ENCODE assay signal across 18 mouse cellular contexts in genomic region chr2:102730788-102731187, GRCm38 (mm10).
DNase-seq lines count a peak whose midpoint lies in the region; ATAC-seq and TF ChIP-seq lines count a peak whose summit lies in the region.
"Had no signal": no experiment of that assay in that cellular context is flagged by ENCODE, and none has a peak within 500 bp of the region (broad histone marks: within the 10 kb centered on the region; RNA-seq: fewer than 3 reads in every experiment).

No protein-coding gene starts in this region.

- H3K4me1 ChIP-seq in forebrain, embryonic 11.5 days (replicated peaks; ENCODE audit: control insufficient read depth, insufficient read depth, low read length) = 0 out of 2 replicates have a peak, but pooled peaks cover 3% of the 10 kb centered on the region
- peaks cover 35% of the 10 kb centered on the region for H3K4me1 ChIP-seq in limb, embryonic 10.5 days
- H3K4me1 ChIP-seq in lung, adult 2 months (ENCODE audit: control insufficient read depth, insufficient read depth, low read length) = no peaks in the 10 kb centered on the region

- peak; percentile 74 for DNase-seq in brain, embryonic 14.5 days (ENCODE audit: low read depth)
- peak; percentile 29 for DNase-seq in embryo, embryonic 11 days
- DNase-seq in forebrain, embryonic 11.5 days (ENCODE audit: low spot score) = peak; percentile 30
- DNase-seq in limb, embryonic 10.5 days (ENCODE audit: low spot score) = peak; percentile 53
- no peak for DNase-seq in spleen, postnatal 14 days (ENCODE audit: low spot score in 2 of 2)
- no peak for DNase-seq in lung, adult 2 months
- no peak for DNase-seq in gastrocnemius, postnatal 10 days
- DNase-seq: cerebellum, postnatal 10 days; heart, postnatal 4 days; kidney, adult 8-10 months; layer of hippocampus, postnatal 36 days; liver, embryonic 13.5 days; retina, postnatal 1 day had no signal

- H3K4me3 ChIP-seq in forebrain, embryonic 11.5 days (ENCODE audit: low read depth, low read length) = no peak overlapping the region
- H3K4me3 ChIP-seq in limb, embryonic 10.5 days = no peak overlapping the region
- H3K4me3 ChIP-seq in lung, adult 2 months (replicated peaks; ENCODE audit: extremely low read depth, low read depth, low read length) = no peak overlapping the region
- H3K4me3 ChIP-seq: heart, embryonic 13.5 days; liver, embryonic 13.5 days; myocyte had no signal

- no peak overlapping the region for H3K9ac ChIP-seq in forebrain, embryonic 11.5 days (ENCODE audit: low read length)
- H3K9ac ChIP-seq: heart, embryonic 13.5 days; liver, embryonic 13.5 days had no signal

- no peak for ATAC-seq in forebrain, embryonic 11.5 days (replicated peaks; ENCODE audit: low FRiP score)
- ATAC-seq in megakaryocyte, adult 5-6 weeks (ENCODE audit: poor library complexity, severe bottlenecking) = no peak
- ATAC-seq: activated CD4-positive, CD25-positive, alpha-beta regulatory T cell, adult 4 months; Patski had no signal

- no peaks in the 10 kb centered on the region for H3K36me3 ChIP-seq in forebrain, embryonic 11.5 days (ENCODE audit: control insufficient read depth, insufficient read depth, low read length)
- H3K36me3 ChIP-seq in limb, embryonic 10.5 days = no peaks in the 10 kb centered on the region
- H3K36me3 ChIP-seq: heart, embryonic 13.5 days; liver, embryonic 13.5 days had no signal

- WGBS in forebrain, embryonic 11.5 days = 67% methylated on average over 8 of the region's 8 CpGs
- WGBS in limb, embryonic 10.5 days = 30% methylated on average over 8 of the region's 8 CpGs
- WGBS in lung, adult 2 months = 83% methylated on average over 8 of the region's 8 CpGs

- no peak for TF ChIP-seq CTCF in brain, embryonic 14.5 days (IDR thresholded peaks at IDR 0.05; ENCODE audit: borderline replicate concordance, extremely low read depth, insufficient read depth, insufficient read length)
- no peak for TF ChIP-seq CTCF in lung, adult 2 months (IDR thresholded peaks at IDR 0.05; ENCODE audit: insufficient read depth, low read length)

- H3K27ac ChIP-seq in forebrain, embryonic 11.5 days (ENCODE audit: low read depth, low read length) = no peak overlapping the region
- H3K27ac ChIP-seq in limb, embryonic 10.5 days = peak overlapping the region; percentile 73
- H3K27ac ChIP-seq: heart, embryonic 13.5 days; liver, embryonic 13.5 days had no signal

- H3K27me3 ChIP-seq in forebrain, embryonic 11.5 days (ENCODE audit: control insufficient read depth, insufficient read depth, low read length) = no peaks in the 10 kb centered on the region
- H3K27me3 ChIP-seq in limb, embryonic 10.5 days (ENCODE audit: low read depth, poor library complexity, severe bottlenecking) = no peaks in the 10 kb centered on the region
- H3K27me3 ChIP-seq: heart, embryonic 13.5 days; liver, embryonic 13.5 days; Patski had no signal

- no peak overlapping the region for H3K4me2 ChIP-seq in forebrain, embryonic 11.5 days (ENCODE audit: low read depth, low read length, severe bottlenecking)
- H3K4me2 ChIP-seq: heart, embryonic 13.5 days; liver, embryonic 13.5 days had no signal

- no peak for TF ChIP-seq POLR2A in brain, embryonic 14.5 days (IDR thresholded peaks at IDR 0.05; ENCODE audit: borderline replicate concordance, extremely low read depth, insufficient read depth, insufficient read length, poor library complexity, severe bottlenecking)
- no peak for TF ChIP-seq POLR2A in lung, adult 2 months (IDR thresholded peaks at IDR 0.05; ENCODE audit: borderline replicate concordance, extremely low read depth, low read depth, low read length)

- H3K9me3 ChIP-seq in forebrain, embryonic 11.5 days (ENCODE audit: control insufficient read depth, low read length) = no peaks in the 10 kb centered on the region
- no peaks in the 10 kb centered on the region for H3K9me3 ChIP-seq in limb, embryonic 10.5 days (replicated peaks)
- H3K9me3 ChIP-seq: heart, embryonic 13.5 days; liver, embryonic 13.5 days had no signal

Comparison
In these comparisons a context has a peak if more than half of its experiments do, and no peak if none do; other contexts are left out.
1. DNase-seq: peak in brain, embryonic 14.5 days (single experiment), embryo, embryonic 11 days (single experiment), forebrain, embryonic 11.5 days (single experiment) and limb, embryonic 10.5 days (single experiment); none in spleen, postnatal 14 days (0 of 2), lung, adult 2 months (single experiment) and gastrocnemius, postnatal 10 days (single experiment).